Mouse (Mus musculus) embryonic fibroblast, embryonic 13.5 days (primary cell): ENCODE measurements around the gene Dnaja3. TPM values are rescaled to one million over a fixed set of nuclear protein-coding genes. Genes with fewer than 3 reads are reported as not detected.

Experiments
- H3K27ac ChIP-seq: 2 replicates; pipeline ENCODE4 v1.5.1; 2012; ENCODE audit warnings: low read length, control low read depth, inconsistent platforms; ENCODE audit not compliant: insufficient read depth
- H3K4me1 ChIP-seq: 2 replicates; pipeline ENCODE4 v1.6.1; 2011; ENCODE audit warnings: low read length; ENCODE audit not compliant: control insufficient read depth, insufficient read depth
- H3K4me3 ChIP-seq: 2 replicates; pipeline ENCODE4 v1.5.1; 2011; ENCODE audit warnings: mild to moderate bottlenecking, control low read depth, low read length; ENCODE audit not compliant: insufficient read depth
- CTCF ChIP-seq: IDR thresholded peaks from 2 replicates; pipeline ENCODE4 v1.5.1; 2011; ENCODE audit warnings: mild to moderate bottlenecking, control low read depth, low read length, moderate library complexity, borderline replicate concordance; ENCODE audit not compliant: insufficient read depth
- POLR2A ChIP-seq: IDR thresholded peaks from 2 replicates; pipeline ENCODE4 v1.6.1; 2011; ENCODE audit warnings: low read depth, mild to moderate bottlenecking, control low read depth, low read length, moderate library complexity
- polyA plus RNA-seq: library from polyadenylated mRNA; stranded (reverse); fragments of >200 nt; gene quantifications from 2 replicates; pipeline ENCODE4 v1.2.4, GENCODE M21; 2011; ENCODE audit warnings: low read depth; ENCODE audit not compliant: missing spikeins, insufficient read length

The Dnaja3 gene
- polyA plus RNA-seq, 1 experiment, result 47.6 TPM

- Histone ChIP-seq H3K4me3 (no peak overlapping the region), H3K27ac (no peak overlapping the region), H3K4me1 (peaks cover 50% of the 10 kb centered on the region)
- TF ChIP-seq POLR2A (no peak), CTCF (no peak)
Measured at GRCm38 (mm10) chr16:4605514-4606131, 34.2 kb upstream of the Dnaja3 start.

- TF ChIP-seq POLR2A (no peak), CTCF (peak; percentile 37; the same call in 1 of the 2 replicates)
- no peak overlapping the region for H3K4me3 ChIP-seq
- H3K27ac ChIP-seq, result no peak overlapping the region
- H3K4me1 ChIP-seq, result peaks cover 41% of the 10 kb centered on the region
Measured at GRCm38 (mm10) chr16:4606431-4607084, 33.2 kb upstream of the Dnaja3 start.

- H3K4me1 ChIP-seq, result peaks cover 31% of the 10 kb centered on the region
- H3K4me3 ChIP-seq, result no peak overlapping the region
- TF ChIP-seq CTCF, result peak; percentile 78
- no peak for TF ChIP-seq POLR2A
- H3K27ac ChIP-seq, result no peak overlapping the region
Measured at GRCm38 (mm10) chr16:4607818-4608531, 31.8 kb upstream of the Dnaja3 start.

- Histone ChIP-seq H3K4me1 (peaks cover 26% of the 10 kb centered on the region), H3K4me3 (no peak overlapping the region), H3K27ac (no peak overlapping the region)
- no peak for TF ChIP-seq POLR2A
- no peak for TF ChIP-seq CTCF
Measured at GRCm38 (mm10) chr16:4608532-4609059, 31.2 kb upstream of the Dnaja3 start.

GRCm38 (mm10) chr16:4611193-4611592, 28.6 kb upstream of the Dnaja3 start:
- H3K4me3 ChIP-seq, result no peak overlapping the region
- TF ChIP-seq CTCF, result no peak
- TF ChIP-seq POLR2A, result no peak
- H3K4me1 ChIP-seq, result peaks cover 15% of the 10 kb centered on the region
- no peak overlapping the region for H3K27ac ChIP-seq

GRCm38 (mm10) chr16:4611676-4612075, 28.1 kb upstream of the Dnaja3 start:
- no peak for TF ChIP-seq POLR2A
- TF ChIP-seq CTCF, result no peak

GRCm38 (mm10) chr16:4613736-4614135, 26.1 kb upstream of the Dnaja3 start:
- Histone ChIP-seq H3K4me1 (no peaks in the 10 kb centered on the region), H3K4me3 (no peak overlapping the region), H3K27ac (no peak overlapping the region)
- TF ChIP-seq POLR2A, result no peak
- no peak for TF ChIP-seq CTCF

More at GRCm38 (mm10) chr16:4611676-4612075, 28.1 kb upstream of the Dnaja3 start:
- Histone ChIP-seq H3K27ac (no peak overlapping the region), H3K4me1 (peaks cover 10% of the 10 kb centered on the region), H3K4me3 (no peak overlapping the region)

- Histone ChIP-seq H3K4me1 (no peaks in the 10 kb centered on the region), H3K4me3 (no peak overlapping the region), H3K27ac (no peak overlapping the region)
- no peak for TF ChIP-seq POLR2A
Measured at GRCm38 (mm10) chr16:4614639-4615038, 25.1 kb upstream of the Dnaja3 start.

- no peak for TF ChIP-seq CTCF
- TF ChIP-seq POLR2A, result no peak
- no peak overlapping the region for H3K4me3 ChIP-seq
- no peaks in the 10 kb centered on the region for H3K4me1 ChIP-seq
- H3K27ac ChIP-seq, result no peak overlapping the region
Measured at GRCm38 (mm10) chr16:4615297-4615696, 24.5 kb upstream of the Dnaja3 start.

- no peak overlapping the region for H3K27ac ChIP-seq
- H3K4me3 ChIP-seq, result no peak overlapping the region
- no peak for TF ChIP-seq CTCF
- TF ChIP-seq POLR2A, result no peak
- no peaks in the 10 kb centered on the region for H3K4me1 ChIP-seq
Measured at GRCm38 (mm10) chr16:4616829-4617228, 23.0 kb upstream of the Dnaja3 start.
